Mouse (Mus musculus) stomach, embryonic 14.5 days (tissue): ENCODE data around the gene Pold3. TPM values are rescaled to one million over a fixed set of nuclear protein-coding genes. Genes with fewer than 3 reads are reported as not detected.

ENCODE experiments used
- ATAC-seq: fragments of 200-750 bp; cut with Nextera tagmentation; 2 replicates; pipeline ENCODE4 v1.8.0; 2017; ENCODE audit warnings: low read depth, moderate TSS enrichment; ENCODE audit not compliant: insufficient number of reproducible peaks, insufficient read depth, low FRiP score
- H3K27ac ChIP-seq: fragments of 300-500 bp; sonication (generic); 2 replicates; pipeline ENCODE4 v1.5.1; 2014; ENCODE audit warnings: mild to moderate bottlenecking, low read length, moderate library complexity, mixed read lengths
- H3K27me3 ChIP-seq: fragments of 300-500 bp; sonication (generic); 2 replicates; pipeline ENCODE4 v1.6.1; 2014; ENCODE audit warnings: low read length, control low read depth, mixed read lengths; ENCODE audit not compliant: control insufficient read depth, insufficient read depth
- H3K36me3 ChIP-seq: fragments of 300-500 bp; sonication (generic); 2 replicates; pipeline ENCODE4 v1.6.1; 2014; ENCODE audit warnings: mild to moderate bottlenecking, control low read depth, low read length, moderate library complexity, mixed read lengths; ENCODE audit not compliant: control insufficient read depth, insufficient read depth
- H3K4me1 ChIP-seq: fragments of 300-500 bp; sonication (generic); 2 replicates; pipeline ENCODE4 v1.6.1; 2014; ENCODE audit warnings: low read length, control low read depth, mixed read lengths; ENCODE audit not compliant: control insufficient read depth, insufficient read depth
- H3K4me2 ChIP-seq: fragments of 300-500 bp; sonication (generic); replicated peaks from 2 replicates; pipeline ENCODE4 v1.6.1; 2014; ENCODE audit warnings: low read depth, low read length, control low read depth
- H3K4me3 ChIP-seq: fragments of 300-500 bp; sonication (generic); 2 replicates; pipeline ENCODE4 v1.5.1; 2014; ENCODE audit warnings: low read depth, low read length, control low read depth
- H3K9ac ChIP-seq: fragments of 300-500 bp; sonication (generic); replicated peaks from 2 replicates; pipeline ENCODE4 v1.6.1; 2014; ENCODE audit warnings: low read depth, mild to moderate bottlenecking, control low read depth, low read length, moderate library complexity, mixed read lengths
- H3K9me3 ChIP-seq: fragments of 300-500 bp; sonication (generic); 2 replicates; pipeline ENCODE4 v1.6.1; 2016; ENCODE audit warnings: low read depth, low read length, control low read depth; ENCODE audit not compliant: control insufficient read depth
- WGBS: fragments of 180-500 bp; shearing (Covaris S2); extraction: QIAGEN DNeasy Blood & Tissue Kit; methylation state at CpG from one replicate; pipeline ENCODE4 v1.1.7; 2014; 5-methylcytosine and 5-hydroxymethylcytosine counted together
- polyA plus RNA-seq: library from polyadenylated mRNA; unstranded; fragments of >200 nt; fragmentation: Nextera tagmentation; extraction: Ambion mirVana; gene quantifications from 2 replicates; pipeline ENCODE4 v1.2.1, GENCODE M21; 2014

Pold3 gene
- polyA plus RNA-seq: 73.9 and 75.2 TPM in 2 replicates

DNA sequence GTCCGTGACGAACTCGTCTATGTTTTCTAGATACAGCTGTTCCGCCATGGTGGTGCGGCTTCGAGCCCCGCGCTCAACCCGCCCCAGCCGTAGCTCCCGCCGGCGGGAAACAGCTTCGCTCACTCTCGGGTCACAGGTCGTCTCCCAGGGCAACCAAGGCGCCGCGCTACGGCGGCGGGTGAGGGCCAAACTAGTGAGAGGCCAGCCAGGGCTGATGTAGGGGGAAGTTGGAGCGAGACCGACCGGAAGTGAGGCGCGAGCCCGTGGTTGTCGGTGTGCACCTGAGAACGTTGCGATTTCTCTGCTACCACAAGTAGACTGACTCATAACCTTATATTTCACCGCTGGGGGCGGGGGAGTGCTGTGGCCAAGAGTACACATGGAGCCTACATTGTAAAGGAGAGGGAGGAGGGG lies at the start of gene Pold3:
Gene Pold3, minus strand, starts transcription at position 190 of the 414 bp plus-strand sequence.
- WGBS: under 1% methylated on average over 33 of the region's 33 CpGs
- Histone ChIP-seq H3K9ac (peak within 1 kb of the TSS; percentile 93), H3K4me2 (peak within 1 kb of the TSS; percentile 69), H3K4me3 (peak within 1 kb of the TSS; percentile 91), H3K27me3 (no peaks in the 10 kb centered on the region), H3K36me3 (peaks cover 12% of the 10 kb centered on the region; the same call in 1 of the 2 replicates), H3K27ac (peak within 1 kb of the TSS; percentile 94), H3K4me1 (no peaks in the 10 kb centered on the region), H3K9me3 (no peaks in the 10 kb centered on the region)
- ATAC-seq: peak; percentile 94

DNA sequence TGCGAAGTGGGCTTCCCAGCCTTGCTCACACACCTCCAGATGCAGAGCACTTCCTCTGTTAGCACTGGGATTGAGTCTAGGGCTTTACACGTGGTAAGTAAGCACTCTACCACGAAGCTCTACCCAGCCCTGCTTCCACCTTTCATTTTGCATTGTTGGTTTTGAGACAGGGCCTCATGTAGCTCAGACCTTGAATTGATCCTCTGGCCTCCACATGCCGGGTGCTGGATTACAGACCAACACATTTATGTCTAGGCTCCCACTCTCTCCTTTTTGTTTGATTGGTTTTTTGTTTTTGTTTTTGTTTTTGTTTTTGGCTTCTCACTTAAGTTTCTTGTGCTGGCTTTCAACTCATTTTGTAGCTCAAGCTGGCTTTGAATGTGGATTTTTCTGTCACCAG lies 49.4 kb upstream of the Pold3 start:
- 57% methylated on average over 4 of the region's 4 CpGs for WGBS

DNA sequence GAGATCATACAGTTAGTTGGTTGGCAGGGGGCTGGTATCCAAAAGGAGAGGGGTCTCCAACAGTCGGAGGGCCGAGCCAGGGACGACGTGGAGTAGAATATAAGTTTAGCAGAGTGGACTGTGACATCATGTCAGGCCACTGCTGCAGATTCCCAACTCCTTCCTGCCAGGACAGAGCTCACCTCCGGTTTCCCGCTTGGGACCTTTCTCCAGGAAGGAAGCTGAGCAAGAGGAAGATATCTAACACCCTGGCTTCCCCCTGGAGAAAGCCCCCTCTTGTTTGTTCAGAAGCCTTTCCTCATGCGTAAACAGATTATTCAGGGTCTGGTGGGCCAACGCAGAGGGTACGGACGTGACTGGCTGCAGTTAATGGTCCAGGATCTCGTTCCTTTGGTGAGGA lies 47.3 kb upstream of the Pold3 start:
- WGBS: 75% methylated on average over 11 of the region's 11 CpGs
- no peak overlapping the region for H3K4me3 ChIP-seq
- no peaks in the 10 kb centered on the region for H3K36me3 ChIP-seq
- no peak overlapping the region for H3K9ac ChIP-seq
- H3K4me1 ChIP-seq: no peaks in the 10 kb centered on the region
- H3K27me3 ChIP-seq: no peaks in the 10 kb centered on the region
- ATAC-seq: no peak
- H3K4me2 ChIP-seq: no peak overlapping the region
- H3K27ac ChIP-seq: no peak overlapping the region
- H3K9me3 ChIP-seq: no peaks in the 10 kb centered on the region

More for the DNA sequence above, 49.4 kb upstream of the Pold3 start:
- no peaks in the 10 kb centered on the region for H3K9me3 ChIP-seq
- no peak for ATAC-seq
- no peaks in the 10 kb centered on the region for H3K27me3 ChIP-seq
- H3K4me1 ChIP-seq: no peaks in the 10 kb centered on the region
- H3K4me2 ChIP-seq: no peak overlapping the region
- H3K4me3 ChIP-seq: no peak overlapping the region
- H3K36me3 ChIP-seq: no peaks in the 10 kb centered on the region
- no peak overlapping the region for H3K27ac ChIP-seq
- no peak overlapping the region for H3K9ac ChIP-seq

DNA sequence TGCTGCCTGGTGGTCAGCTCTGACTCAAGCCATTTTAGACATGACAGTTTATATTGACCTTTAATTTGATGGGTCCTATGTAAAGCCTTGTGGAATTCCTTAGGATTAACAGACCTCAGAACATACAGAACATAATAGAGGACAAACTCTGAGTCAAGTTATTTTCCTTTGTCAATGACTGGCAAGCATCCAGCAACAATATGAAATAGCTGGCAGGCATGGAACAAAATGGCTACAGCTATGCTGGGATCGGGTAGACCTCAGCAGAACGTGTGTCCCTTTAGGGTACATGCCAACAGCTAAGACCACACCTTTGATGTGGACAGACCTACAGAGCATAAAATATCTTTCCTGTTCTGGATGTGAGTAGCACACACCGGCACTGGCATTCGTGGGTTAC lies 42.1 kb upstream of the Pold3 start:
- Histone ChIP-seq H3K27ac (no peak overlapping the region), H3K4me1 (peaks cover 6% of the 10 kb centered on the region; the same call in 1 of the 2 replicates), H3K4me2 (no peak overlapping the region), H3K9ac (no peak overlapping the region), H3K27me3 (no peaks in the 10 kb centered on the region), H3K36me3 (no peaks in the 10 kb centered on the region), H3K4me3 (no peak overlapping the region), H3K9me3 (no peaks in the 10 kb centered on the region)
- WGBS: 81% methylated on average over 4 of the region's 4 CpGs
- no peak for ATAC-seq

DNA sequence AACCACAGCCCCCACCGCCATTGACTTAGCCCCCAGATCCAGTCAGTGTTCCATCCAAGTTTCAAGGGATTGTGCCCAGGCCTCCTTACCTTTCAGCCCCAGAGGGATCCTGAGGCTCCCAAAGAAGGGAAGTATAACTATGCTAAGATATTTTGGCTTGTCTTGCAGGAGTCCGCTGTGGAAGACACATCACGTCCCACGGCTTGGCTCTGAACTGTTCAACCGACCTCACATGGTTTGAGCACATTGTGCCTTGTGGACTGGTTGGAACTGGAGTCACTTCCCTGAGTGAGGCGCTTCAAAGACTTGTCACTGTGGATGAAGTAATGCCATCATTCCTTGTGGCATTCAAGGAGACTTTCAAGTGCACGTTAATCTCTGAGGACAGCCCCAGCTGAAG lies 38.6 kb upstream of the Pold3 start:
- H3K36me3 ChIP-seq: no peaks in the 10 kb centered on the region
- ATAC-seq: no peak
- no peaks in the 10 kb centered on the region for H3K27me3 ChIP-seq
- H3K4me2 ChIP-seq: peak overlapping the region; percentile 76
- H3K4me3 ChIP-seq: peak overlapping the region; percentile 91
- H3K27ac ChIP-seq: no peak overlapping the region; the same call in 1 of the 2 replicates
- no peaks in the 10 kb centered on the region for H3K9me3 ChIP-seq
- H3K4me1 ChIP-seq: peaks cover 6% of the 10 kb centered on the region; the same call in 1 of the 2 replicates
- peak overlapping the region; percentile 92 for H3K9ac ChIP-seq
- WGBS: 65% methylated on average over 7 of the region's 7 CpGs

DNA sequence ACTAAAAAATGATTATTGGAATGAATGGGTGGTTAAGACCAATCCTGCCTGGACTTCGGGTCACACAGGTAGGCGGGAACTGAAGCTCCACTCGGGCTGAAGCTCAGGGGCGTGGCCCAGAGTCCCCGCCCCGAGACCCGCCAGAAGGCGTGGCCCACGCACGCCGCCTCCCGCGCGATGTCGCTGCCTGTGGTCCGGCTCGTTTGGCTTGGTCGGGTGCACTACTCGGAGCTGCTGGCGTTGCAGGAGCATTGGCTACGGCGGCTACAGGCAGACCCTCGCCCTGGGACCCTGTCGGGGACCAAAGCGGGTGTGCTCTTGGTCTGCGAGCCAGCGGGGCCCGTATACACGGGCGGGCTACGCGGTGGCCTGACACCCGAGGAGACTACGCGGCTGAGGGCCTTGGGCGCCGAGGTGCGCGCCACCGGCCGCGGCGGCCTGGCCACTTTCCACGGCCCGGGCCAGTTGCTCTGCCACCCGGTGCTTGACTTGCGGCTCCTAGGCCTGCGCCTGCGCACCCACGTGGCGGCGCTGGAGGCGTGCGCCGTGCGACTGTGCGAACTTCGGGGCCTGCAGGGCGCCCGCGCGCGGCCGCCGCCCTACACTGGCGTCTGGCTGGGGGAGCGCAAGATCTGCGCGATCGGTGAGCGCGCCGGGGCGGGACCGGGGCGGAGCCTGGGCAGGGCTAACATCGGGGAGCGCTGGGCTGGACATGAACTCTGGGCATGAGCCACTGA lies 37.9 kb upstream of the Pold3 start, which contains the start of gene Lipt2:
Gene Lipt2, plus strand, starts transcription at position 173 of the 737 bp plus-strand sequence.
- ATAC-seq: peak; percentile 94
- Histone ChIP-seq H3K4me2 (peak within 1 kb of the TSS; percentile 76), H3K9me3 (no peaks in the 10 kb centered on the region), H3K9ac (peak within 1 kb of the TSS; percentile 92), H3K36me3 (no peaks in the 10 kb centered on the region), H3K4me3 (peak within 1 kb of the TSS; percentile 91), H3K27me3 (no peaks in the 10 kb centered on the region), H3K27ac (peak within 1 kb of the TSS; percentile 98), H3K4me1 (peaks cover 6% of the 10 kb centered on the region; the same call in 1 of the 2 replicates)
- WGBS: under 1% methylated on average over 78 of the region's 78 CpGs

DNA sequence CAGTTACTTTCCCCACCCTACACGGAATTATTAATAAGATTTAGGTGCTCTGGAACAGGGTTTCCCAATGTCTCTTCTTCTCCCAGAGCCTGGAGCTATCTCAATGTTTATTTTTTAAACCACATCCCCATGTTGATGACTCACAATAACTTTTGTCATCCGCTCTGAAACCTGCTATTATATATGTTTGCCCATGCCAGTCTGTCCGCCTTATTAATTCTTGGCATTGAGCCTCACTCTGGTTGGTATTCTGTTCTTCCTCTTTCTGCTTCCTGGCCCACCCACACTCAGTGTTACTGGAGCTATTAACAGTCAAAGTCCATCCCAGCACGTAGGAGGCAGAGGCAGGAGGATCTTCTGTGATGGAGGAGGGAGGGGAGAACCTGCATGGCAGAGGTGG lies 36.3 kb upstream of the Pold3 start:
- WGBS: 71% methylated on average over 4 of the region's 4 CpGs
- peaks cover 6% of the 10 kb centered on the region; the same call in 1 of the 2 replicates for H3K4me1 ChIP-seq
- no peak for ATAC-seq
- no peaks in the 10 kb centered on the region for H3K9me3 ChIP-seq
- H3K9ac ChIP-seq: no peak overlapping the region
- H3K27ac ChIP-seq: no peak overlapping the region
- H3K4me3 ChIP-seq: no peak overlapping the region
- H3K4me2 ChIP-seq: no peak overlapping the region
- no peaks in the 10 kb centered on the region for H3K36me3 ChIP-seq
- no peaks in the 10 kb centered on the region for H3K27me3 ChIP-seq

DNA sequence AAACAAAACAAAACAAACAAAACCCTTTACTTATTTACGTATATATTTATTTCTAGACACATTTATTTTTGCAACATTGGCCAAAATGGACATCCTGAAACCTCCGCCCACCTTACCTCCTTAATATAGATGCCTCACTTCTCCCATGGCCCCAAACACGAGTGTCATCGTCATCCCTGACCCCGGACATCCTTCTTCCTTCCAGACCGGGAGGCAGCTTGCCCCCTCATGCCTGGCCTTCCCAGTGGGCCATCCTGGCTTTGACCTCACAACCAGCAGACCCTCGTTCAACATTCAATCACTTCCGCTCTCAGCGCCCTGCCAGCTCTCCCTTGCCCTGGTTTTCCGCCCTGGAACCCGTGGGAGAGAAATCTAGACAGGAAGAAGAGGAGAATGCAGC lies 29.3 kb upstream of the Pold3 start:
- H3K27me3 ChIP-seq: no peaks in the 10 kb centered on the region
- H3K9me3 ChIP-seq: no peaks in the 10 kb centered on the region
- 83% methylated on average over 11 of the region's 11 CpGs for WGBS
- H3K9ac ChIP-seq: no peak overlapping the region
- H3K36me3 ChIP-seq: no peaks in the 10 kb centered on the region
- no peak for ATAC-seq
- H3K4me1 ChIP-seq: no peaks in the 10 kb centered on the region
- no peak overlapping the region for H3K4me2 ChIP-seq
- no peak overlapping the region for H3K4me3 ChIP-seq
- no peak overlapping the region for H3K27ac ChIP-seq
